Mouse (Mus musculus) heart, embryonic 11.5 days (tissue): ENCODE measurements around the gene Lrrc8c. TPM values are rescaled to one million over a fixed set of nuclear protein-coding genes. Genes with fewer than 3 reads are reported as not detected.

Source experiments
- ATAC-seq: fragments of 200-750 bp; cut with Nextera tagmentation; replicated peaks from 2 replicates; pipeline ENCODE4 v1.8.0; 2017; ENCODE audit warnings: moderate library complexity; ENCODE audit not compliant: insufficient number of reproducible peaks, low FRiP score, low TSS enrichment
- H3K27ac ChIP-seq: fragments of 300-500 bp; sonication (generic); 2 replicates; pipeline ENCODE4 v1.5.1; 2014; ENCODE audit warnings: mild to moderate bottlenecking, low read depth, low read length
- H3K27me3 ChIP-seq: fragments of 300-500 bp; sonication (generic); 2 replicates; pipeline ENCODE4 v1.6.1; 2014; ENCODE audit warnings: mild to moderate bottlenecking, low read length, mixed read lengths; ENCODE audit not compliant: control insufficient read depth, insufficient read depth
- H3K36me3 ChIP-seq: fragments of 300-500 bp; sonication (generic); 2 replicates; pipeline ENCODE4 v1.6.1; 2014; ENCODE audit warnings: mild to moderate bottlenecking, low read length, moderate library complexity, mixed read lengths; ENCODE audit not compliant: control insufficient read depth, insufficient read depth
- H3K4me1 ChIP-seq: fragments of 300-500 bp; sonication (generic); 2 replicates; pipeline ENCODE4 v1.6.1; 2014; ENCODE audit warnings: low read length; ENCODE audit not compliant: control insufficient read depth, insufficient read depth
- H3K4me2 ChIP-seq: fragments of 300-500 bp; sonication (generic); 2 replicates; pipeline ENCODE4 v1.6.1; 2014; ENCODE audit warnings: mild to moderate bottlenecking, moderate library complexity
- H3K4me3 ChIP-seq: fragments of 300-500 bp; sonication (generic); 2 replicates; pipeline ENCODE4 v1.5.1; 2014; ENCODE audit warnings: low read depth, low read length
- H3K9ac ChIP-seq: fragments of 300-500 bp; sonication (generic); 2 replicates; pipeline ENCODE4 v1.6.1; 2014; ENCODE audit warnings: mild to moderate bottlenecking, low read depth, low read length, moderate library complexity
- H3K9me3 ChIP-seq: fragments of 300-500 bp; sonication (generic); replicated peaks from 2 replicates; pipeline ENCODE4 v1.6.1; 2016; ENCODE audit warnings: low read length; ENCODE audit not compliant: control insufficient read depth
- WGBS: fragments of 180-500 bp; shearing (Covaris S2); extraction: QIAGEN DNeasy Blood & Tissue Kit; methylation state at CpG from one replicate; pipeline ENCODE4 v1.1.7; 2014; ENCODE audit not compliant: insufficient replicate concordance; 5-methylcytosine and 5-hydroxymethylcytosine counted together
- polyA plus RNA-seq: library from polyadenylated mRNA; unstranded; fragments of >200 nt; fragmentation: Nextera tagmentation; extraction: Ambion mirVana; gene quantifications from 2 replicates; pipeline ENCODE4 v1.2.1, GENCODE M21; 2014

Lrrc8c gene
- polyA plus RNA-seq, 1 experiment from 2014 or later = 33.5 TPM

- no peak overlapping the region for H3K9ac ChIP-seq
- peaks cover 2% of the 10 kb centered on the region; the same call in 1 of the 2 replicates for H3K36me3 ChIP-seq
- peak overlapping the region; percentile 50 for H3K27ac ChIP-seq
- no peak for ATAC-seq
- no peaks in the 10 kb centered on the region for H3K27me3 ChIP-seq
- 70% methylated on average over 4 of the region's 4 CpGs for WGBS
- peaks cover 19% of the 10 kb centered on the region for H3K4me1 ChIP-seq
- no peak overlapping the region for H3K4me2 ChIP-seq
- no peak overlapping the region for H3K4me3 ChIP-seq
- no peaks in the 10 kb centered on the region for H3K9me3 ChIP-seq
These were observed 66.7 kb downstream of the Lrrc8c start for GRCm38 (mm10) chr5:105585929-105586328.

- no peak overlapping the region for H3K4me3 ChIP-seq
- WGBS = 53% methylated on average over 5 of the region's 5 CpGs
- H3K36me3 ChIP-seq = peaks cover 3% of the 10 kb centered on the region; the same call in 1 of the 2 replicates
- H3K4me2 ChIP-seq = no peak overlapping the region
- no peaks in the 10 kb centered on the region for H3K9me3 ChIP-seq
- peak overlapping the region; percentile 50 for H3K27ac ChIP-seq
- no peak for ATAC-seq
- H3K9ac ChIP-seq = no peak overlapping the region
- H3K4me1 ChIP-seq = peaks cover 19% of the 10 kb centered on the region
- H3K27me3 ChIP-seq = no peaks in the 10 kb centered on the region
These were observed 67.5 kb downstream of the Lrrc8c start for GRCm38 (mm10) chr5:105586655-105587054.

GRCm38 (mm10) chr5:105587471-105587870 is 68.3 kb downstream of the Lrrc8c start:
- Histone ChIP-seq H3K36me3 (peaks cover 3% of the 10 kb centered on the region; the same call in 1 of the 2 replicates), H3K27ac (peak overlapping the region; percentile 50; the same call in 1 of the 2 replicates), H3K9me3 (no peaks in the 10 kb centered on the region), H3K27me3 (no peaks in the 10 kb centered on the region), H3K4me1 (peaks cover 19% of the 10 kb centered on the region), H3K4me3 (no peak overlapping the region), H3K4me2 (no peak overlapping the region), H3K9ac (no peak overlapping the region)
- whole genome bisulfite sequencing = 76% methylated on average over 6 of the region's 6 CpGs
- no peak for ATAC-seq

GRCm38 (mm10) chr5:105588683-105589082 is 69.5 kb downstream of the Lrrc8c start:
- Histone ChIP-seq H3K4me3 (no peak overlapping the region), H3K9ac (no peak overlapping the region), H3K4me1 (peaks cover 19% of the 10 kb centered on the region), H3K27me3 (no peaks in the 10 kb centered on the region), H3K36me3 (peaks cover 3% of the 10 kb centered on the region; the same call in 1 of the 2 replicates), H3K9me3 (no peaks in the 10 kb centered on the region), H3K27ac (no peak overlapping the region), H3K4me2 (no peak overlapping the region)
- ATAC-seq = no peak
- WGBS = 67% methylated on average over 4 of the region's 4 CpGs

- no peaks in the 10 kb centered on the region for H3K27me3 ChIP-seq
- no peak overlapping the region for H3K27ac ChIP-seq
- H3K9ac ChIP-seq = no peak overlapping the region
- no peak overlapping the region for H3K4me2 ChIP-seq
- 83% methylated on average over 3 of the region's 3 CpGs for WGBS
- peaks cover 3% of the 10 kb centered on the region; the same call in 1 of the 2 replicates for H3K36me3 ChIP-seq
- H3K4me1 ChIP-seq = peaks cover 19% of the 10 kb centered on the region
- no peak for ATAC-seq
- H3K4me3 ChIP-seq = no peak overlapping the region
- H3K9me3 ChIP-seq = no peaks in the 10 kb centered on the region
These were observed 69.9 kb downstream of the Lrrc8c start for GRCm38 (mm10) chr5:105589119-105589518.

GRCm38 (mm10) chr5:105592396-105592795 is 73.2 kb downstream of the Lrrc8c start:
- ATAC-seq = no peak
- 90% methylated on average over 4 of the region's 4 CpGs for WGBS
- Histone ChIP-seq H3K27ac (no peak overlapping the region; the same call in 1 of the 2 replicates), H3K4me2 (no peak overlapping the region), H3K27me3 (no peaks in the 10 kb centered on the region), H3K9me3 (no peaks in the 10 kb centered on the region), H3K36me3 (peaks cover 5% of the 10 kb centered on the region; the same call in 1 of the 2 replicates), H3K9ac (no peak overlapping the region), H3K4me3 (no peak overlapping the region), H3K4me1 (peaks cover 4% of the 10 kb centered on the region; the same call in 1 of the 2 replicates)

- WGBS = 92% methylated on average over 9 of the region's 9 CpGs
- Histone ChIP-seq H3K27ac (no peak overlapping the region), H3K36me3 (peaks cover 5% of the 10 kb centered on the region; the same call in 1 of the 2 replicates), H3K9me3 (no peaks in the 10 kb centered on the region), H3K27me3 (no peaks in the 10 kb centered on the region), H3K9ac (no peak overlapping the region), H3K4me3 (no peak overlapping the region), H3K4me1 (no peaks in the 10 kb centered on the region), H3K4me2 (no peak overlapping the region)
- ATAC-seq = no peak
These were observed 74.4 kb downstream of the Lrrc8c start for GRCm38 (mm10) chr5:105593630-105594029.

GRCm38 (mm10) chr5:105598866-105599265 is 79.7 kb downstream of the Lrrc8c start:
- no peak overlapping the region for H3K4me2 ChIP-seq
- no peak overlapping the region for H3K4me3 ChIP-seq
- H3K27me3 ChIP-seq = no peaks in the 10 kb centered on the region
- 58% methylated on average over 9 of the region's 9 CpGs for WGBS
- H3K9ac ChIP-seq = no peak overlapping the region
- no peak for ATAC-seq
- H3K4me1 ChIP-seq = peaks cover 13% of the 10 kb centered on the region; the same call in 1 of the 2 replicates
- no peaks in the 10 kb centered on the region for H3K9me3 ChIP-seq
- no peak overlapping the region for H3K27ac ChIP-seq
- H3K36me3 ChIP-seq = 0 out of 2 replicates have a peak, but pooled peaks cover 2% of the 10 kb centered on the region

- ATAC-seq = no peak
- Histone ChIP-seq H3K27ac (no peak overlapping the region), H3K27me3 (no peaks in the 10 kb centered on the region), H3K9me3 (no peaks in the 10 kb centered on the region), H3K9ac (no peak overlapping the region), H3K36me3 (0 out of 2 replicates have a peak, but pooled peaks cover 2% of the 10 kb centered on the region), H3K4me1 (peaks cover 13% of the 10 kb centered on the region; the same call in 1 of the 2 replicates), H3K4me3 (no peak overlapping the region), H3K4me2 (no peak overlapping the region)
- WGBS = 61% methylated on average over 4 of the region's 4 CpGs
These were observed 80.1 kb downstream of the Lrrc8c start for GRCm38 (mm10) chr5:105599315-105599714.
